ENCODE assay signal across 17 mouse cellular contexts in genomic region chr11:102464901-102465300, GRCm38 (mm10). TPM values are rescaled to one million over a fixed set of nuclear protein-coding genes. Genes with fewer than 3 reads are reported as not detected.
"Had no signal": no experiment of that assay in that cellular context is flagged by ENCODE, and none has a peak within 500 bp of the region (broad histone marks: within the 10 kb centered on the region; RNA-seq: fewer than 3 reads in every experiment).

No protein-coding gene starts in this region.

- DNase-seq: retina, postnatal 1 day; right cerebral cortex, adult 18-20 months; right cerebral cortex, postnatal 14 days; right cerebral cortex, postnatal 25 days; right cerebral cortex, postnatal 4 days; spleen, adult 18-20 months; thymus, adult 18-20 months; thymus, adult 2 months; thymus, postnatal 14 days; thymus, postnatal 25 days; thymus, postnatal 36 days; thymus, postnatal 4 days had no signal

- H3K36me3 ChIP-seq: neural tube, embryonic 13.5 days; neural tube, embryonic 15.5 days; stomach, embryonic 15.5 days had no signal

- H3K27ac ChIP-seq: neural tube, embryonic 13.5 days; neural tube, embryonic 15.5 days; stomach, embryonic 15.5 days; stomach, postnatal 0 days had no signal

- H3K27me3 ChIP-seq: stomach, embryonic 15.5 days had no signal

- H3K9me3 ChIP-seq: neural tube, embryonic 13.5 days; neural tube, embryonic 15.5 days; stomach, embryonic 15.5 days had no signal

- H3K4me3 ChIP-seq: neural tube, embryonic 13.5 days; neural tube, embryonic 15.5 days; stomach, embryonic 15.5 days had no signal

RNA-seq across cellular contexts. Expression of gene Fam171a2, which starts 17.4 kb away (rescaled TPM):
- total RNA-seq: neutrophil, adult 5-6 weeks had no signal
